Mouse (Mus musculus) thymus, postnatal 4 days (tissue): ENCODE results near the gene Olfr1299.

Experiments used
- DNase-seq: peaks from one replicate; pipeline ENCODE4 v3.0.0; 2021

Gene Olfr1299

DNA sequence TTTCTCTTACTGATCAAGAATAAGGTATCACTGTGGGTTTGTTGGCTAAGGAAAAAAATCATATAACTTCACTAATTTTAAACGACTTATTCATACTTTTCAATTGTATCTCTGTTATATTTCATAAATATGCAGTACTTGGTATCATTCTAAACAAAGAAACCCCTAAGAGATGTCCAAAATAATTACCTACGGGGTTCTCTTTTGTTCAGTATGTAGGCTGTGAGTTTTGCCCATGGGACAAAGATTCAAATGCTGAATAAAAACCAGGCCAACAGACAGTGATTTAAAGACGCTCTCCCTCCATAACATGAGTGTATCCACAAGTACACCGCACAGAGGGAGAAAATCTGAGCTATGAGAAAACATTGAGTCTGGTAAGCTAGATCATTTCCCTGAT is at the start of gene Olfr1299:
Gene Olfr1299 (plus strand): TSS at position 301 of the 400 bp plus-strand sequence.
- no peak for DNase-seq

DNA sequence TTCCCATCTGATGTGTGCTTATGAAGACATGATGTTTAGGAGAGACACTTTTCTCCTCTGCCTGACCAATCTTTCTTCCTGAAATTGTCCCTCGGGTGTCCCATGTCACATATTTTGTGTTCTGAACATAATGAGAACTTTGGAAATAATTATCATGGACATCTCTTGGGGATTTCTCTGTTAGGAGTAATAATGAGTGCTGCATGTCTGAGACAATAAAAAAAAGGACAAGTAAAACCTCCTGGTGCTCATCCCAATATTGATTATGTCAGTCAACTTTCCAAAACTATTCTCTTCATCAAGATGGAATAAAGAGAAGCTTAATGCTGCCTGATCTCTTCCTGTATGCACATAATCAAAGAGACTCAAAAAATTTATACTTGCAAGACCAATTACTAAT is 34.8 kb upstream of the Olfr1299 start, which contains the start of gene Olfr1297:
Gene Olfr1297 (minus strand): TSS at position 101 of the 400 bp plus-strand sequence.
- DNase-seq: no peak

DNA sequence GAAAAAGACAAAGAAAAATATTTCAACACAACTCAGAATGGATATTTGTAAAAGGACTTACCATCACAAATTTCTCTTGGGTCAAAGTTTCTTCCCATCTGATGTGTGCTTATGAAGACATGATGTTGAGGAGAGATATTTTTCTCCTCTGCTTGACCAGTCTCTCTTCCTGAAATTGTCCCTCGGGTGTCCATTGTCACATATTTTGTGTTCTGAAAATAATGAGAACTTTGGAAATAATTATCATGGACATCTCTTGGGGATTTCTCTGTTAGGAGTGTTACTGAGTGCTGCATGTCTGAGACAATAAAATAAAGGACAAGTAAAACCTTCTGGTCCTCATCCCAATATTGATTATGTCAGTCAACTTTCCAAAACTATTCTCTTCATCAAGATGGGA is 12.1 kb upstream of the Olfr1299 start, which contains the start of gene Olfr1298:
Gene Olfr1298 (minus strand): TSS at position 101 of the 400 bp plus-strand sequence.
- DNase-seq: no peak
